Mouse (Mus musculus): ENCODE results near the gene Olfr487.
"Not testable (repeated sequence)": the region's sequence is repeated elsewhere in the genome, so short reads cannot be mapped to it uniquely, and the experiment has no call there.

Gene Olfr487

DNA sequence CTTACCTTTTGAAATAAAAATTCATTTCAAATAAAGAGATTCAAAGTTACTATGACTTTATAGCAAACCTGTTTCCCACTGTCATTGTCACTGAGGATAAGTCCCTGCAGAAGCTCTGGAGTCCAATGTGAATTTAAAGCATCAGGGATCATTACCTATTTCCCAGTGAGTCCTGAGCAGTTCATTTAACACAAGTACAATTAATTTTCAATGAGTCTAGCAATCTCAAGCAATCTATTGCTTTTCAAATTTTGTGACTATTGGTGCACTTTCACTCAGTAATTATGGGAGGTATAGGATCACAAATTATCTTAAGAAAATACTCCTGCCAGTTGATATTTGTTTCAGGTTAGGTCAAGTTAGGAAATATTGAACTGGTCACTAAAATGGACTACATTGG, at the start of gene Olfr487:
Gene Olfr487, minus strand, starts transcription at position 101 of the 400 bp plus-strand sequence.
- DNase-seq (ENCODE audit: low spot score in 2 of 2): not testable (repeated sequence)

DNA sequence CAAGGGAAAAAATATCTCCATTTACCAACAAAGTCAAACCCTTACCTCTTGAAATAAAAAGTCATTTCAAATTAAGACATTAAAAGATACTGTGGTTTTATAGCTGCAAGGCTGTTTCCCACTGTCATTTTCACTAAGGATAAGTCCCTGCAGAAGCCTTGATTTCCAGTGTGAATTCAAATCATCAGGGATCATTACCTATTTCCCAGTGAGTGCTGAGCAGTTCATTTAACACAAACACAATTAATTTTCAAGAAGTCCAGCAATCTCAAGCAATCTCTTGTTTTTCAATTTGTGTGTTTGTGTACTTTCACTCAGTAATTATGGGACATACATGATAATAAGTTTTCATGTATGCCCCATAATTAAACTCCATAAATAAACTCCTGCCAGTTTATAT, 43.8 kb upstream of the Olfr487 start, which contains the start of gene Olfr488:
Gene Olfr488, minus strand, starts transcription at position 101 of the 400 bp plus-strand sequence.
- DNase-seq (ENCODE audit: low spot score in 2 of 2): no peak

DNA sequence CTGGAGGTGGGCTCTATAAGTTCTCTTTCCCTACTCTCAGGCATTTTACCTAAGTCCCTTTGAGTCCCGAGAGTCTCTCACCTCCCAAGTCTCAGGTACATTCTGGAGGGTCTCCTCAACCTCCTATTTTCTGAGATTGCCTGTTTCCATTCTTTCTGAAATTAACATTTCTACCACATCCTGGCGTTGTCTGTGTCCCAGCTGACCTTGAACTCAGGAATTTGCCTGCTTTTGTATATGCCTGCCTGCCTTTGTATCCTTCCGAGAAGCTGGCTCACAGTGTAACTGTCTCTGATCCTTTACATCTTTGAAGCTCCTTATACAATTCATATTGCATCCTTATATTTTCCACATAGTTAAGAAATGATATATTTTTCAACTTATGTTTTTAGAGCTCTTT, 19.1 kb upstream of the Olfr487 start:
- DNase-seq (ENCODE audit: low spot score in 2 of 2): no peak

DNA sequence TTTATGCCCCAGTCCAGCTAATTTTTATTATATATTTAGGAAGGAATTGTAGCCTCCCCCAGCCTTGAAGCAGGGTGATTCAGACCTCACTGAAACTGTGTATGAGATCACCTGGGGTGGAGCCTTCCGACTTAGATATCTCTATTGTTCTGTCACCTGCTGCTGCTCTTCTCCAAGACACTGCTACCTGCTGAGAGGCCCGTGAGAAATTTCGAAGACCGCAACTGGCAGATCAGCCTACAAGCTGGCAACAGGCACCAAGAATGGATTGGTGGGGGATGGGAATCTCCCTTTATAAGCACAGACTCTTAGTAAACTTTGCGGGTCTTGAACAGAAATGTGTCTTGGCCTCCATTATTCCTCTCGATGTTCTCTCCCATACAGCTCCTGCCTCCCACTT, 17.5 kb downstream of the Olfr487 start:
- DNase-seq (ENCODE audit: low spot score in 2 of 2): no peak

DNA sequence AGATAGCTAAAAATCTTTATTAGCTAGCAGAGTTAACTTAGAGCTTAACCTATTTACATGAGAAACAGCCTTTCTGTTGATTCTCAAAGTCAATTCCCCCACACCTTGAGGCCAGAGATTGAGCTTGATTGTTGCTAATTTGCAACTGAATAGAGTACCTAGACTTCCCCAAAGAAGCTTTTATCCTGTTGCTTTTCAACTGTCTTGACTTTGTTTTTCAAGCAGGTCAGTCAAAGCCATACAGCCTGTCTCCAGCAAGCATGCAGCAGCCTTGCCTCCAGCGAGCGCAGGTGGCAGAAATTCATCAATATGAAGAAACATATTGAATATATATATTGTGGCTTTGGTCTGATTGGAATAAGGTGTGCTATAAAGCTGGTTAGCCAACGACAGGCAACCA, 18.1 kb downstream of the Olfr487 start:
- not testable (repeated sequence) for DNase-seq (ENCODE audit: low spot score in 2 of 2)

DNA sequence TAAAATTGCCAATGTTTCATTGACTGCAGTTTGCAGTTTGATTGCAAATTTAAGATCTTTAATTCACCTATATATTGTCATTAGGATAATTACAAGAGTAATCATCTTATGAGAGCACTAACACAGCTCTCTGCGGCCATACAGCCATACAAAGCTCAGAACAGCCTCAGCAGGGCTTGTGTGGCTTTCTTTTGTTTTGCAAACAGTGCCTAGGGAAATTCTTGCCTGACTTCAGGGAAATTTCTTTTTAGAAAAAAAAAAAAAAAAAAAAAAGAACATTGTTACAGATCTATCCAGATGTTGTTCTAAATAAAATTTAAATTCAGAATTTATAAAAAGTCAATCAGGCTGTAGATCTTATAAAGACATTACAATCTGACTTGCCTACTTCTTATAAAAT, 21.7 kb downstream of the Olfr487 start:
- DNase-seq (ENCODE audit: low spot score in 2 of 2): not testable (repeated sequence)

DNA sequence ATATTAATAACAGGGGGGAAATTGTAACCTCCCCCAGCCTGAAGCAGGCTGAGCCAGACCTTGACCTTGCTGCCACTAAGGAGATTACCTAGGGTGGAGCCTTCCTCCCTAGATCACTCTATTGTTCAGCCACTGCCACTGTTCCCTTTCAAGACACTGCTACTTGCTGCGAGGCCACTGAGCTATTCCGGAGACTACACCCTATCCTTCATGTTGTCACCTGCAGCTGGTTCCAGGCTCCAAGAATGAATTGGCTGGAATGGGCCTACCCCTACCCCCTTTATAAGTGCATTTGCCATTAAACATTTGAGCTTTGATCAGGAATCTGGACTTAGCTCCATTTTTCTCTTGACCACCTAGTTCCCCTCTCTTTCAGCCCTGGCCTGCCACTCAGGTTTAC, 23.2 kb downstream of the Olfr487 start:
- not testable (repeated sequence) for DNase-seq (ENCODE audit: low spot score in 2 of 2)

DNA sequence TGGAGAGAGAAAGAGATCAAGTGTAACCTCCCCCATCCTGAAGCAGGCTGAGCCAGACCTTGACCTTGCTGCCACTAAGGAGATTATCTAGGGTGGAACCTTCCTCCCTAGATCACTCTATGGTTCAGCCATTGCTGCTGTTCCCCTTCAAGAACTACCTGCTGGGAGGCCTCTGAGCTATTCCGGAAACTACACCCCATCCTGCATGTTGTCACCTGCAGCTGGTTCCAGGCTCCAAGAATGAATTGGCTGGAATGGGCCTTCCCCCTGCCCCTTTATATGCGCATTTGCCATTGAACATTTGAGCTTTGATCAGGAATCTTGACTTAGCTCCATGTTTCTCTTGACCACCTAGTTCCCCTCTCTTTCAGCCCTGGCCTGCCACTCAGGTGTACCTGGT, 29.2 kb downstream of the Olfr487 start:
- DNase-seq (ENCODE audit: low spot score in 2 of 2): not testable (repeated sequence)

DNA sequence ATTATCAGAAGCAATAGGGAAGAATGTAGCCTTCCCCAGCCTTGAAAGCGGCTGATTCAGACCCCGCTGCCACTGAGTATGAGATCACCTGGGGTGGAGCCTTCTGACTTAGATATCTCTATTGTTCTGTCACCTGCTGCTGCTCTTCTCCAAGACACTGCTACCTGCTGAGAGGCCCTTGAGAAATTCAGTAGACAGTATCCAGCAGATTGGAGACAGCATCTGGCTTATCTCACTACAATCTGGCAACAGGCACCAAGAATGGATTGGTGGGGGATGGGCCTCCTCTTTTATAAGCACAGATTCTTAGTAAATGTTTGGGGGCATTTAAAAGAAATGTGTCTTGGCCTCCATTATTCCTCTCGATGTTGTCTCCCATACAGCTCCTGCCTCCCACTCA, 30.0 kb downstream of the Olfr487 start:
- DNase-seq (ENCODE audit: low spot score in 2 of 2): not testable (repeated sequence)

DNA sequence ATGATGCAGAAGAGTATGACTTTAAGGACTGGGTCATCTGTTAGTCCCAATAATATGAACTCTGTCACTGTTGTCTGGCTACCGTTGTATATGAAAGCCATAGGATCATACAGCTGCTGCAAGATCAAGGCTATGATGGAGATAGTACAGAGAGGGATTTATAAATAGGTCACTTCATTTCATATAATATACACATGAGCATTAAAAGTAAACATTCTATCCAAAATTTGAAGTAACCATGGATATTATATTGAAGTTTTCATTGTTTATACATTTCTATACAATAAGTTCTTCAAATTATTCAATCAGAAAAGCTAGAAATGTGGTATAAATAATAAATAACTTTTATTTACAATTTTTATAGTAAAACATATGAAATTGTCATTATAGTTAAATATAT, 41.8 kb downstream of the Olfr487 start, which contains the start of gene Olfr486:
Gene Olfr486, minus strand, starts transcription at position 101 of the 400 bp plus-strand sequence.
- not testable (repeated sequence) for DNase-seq (ENCODE audit: low spot score in 2 of 2)

DNA sequence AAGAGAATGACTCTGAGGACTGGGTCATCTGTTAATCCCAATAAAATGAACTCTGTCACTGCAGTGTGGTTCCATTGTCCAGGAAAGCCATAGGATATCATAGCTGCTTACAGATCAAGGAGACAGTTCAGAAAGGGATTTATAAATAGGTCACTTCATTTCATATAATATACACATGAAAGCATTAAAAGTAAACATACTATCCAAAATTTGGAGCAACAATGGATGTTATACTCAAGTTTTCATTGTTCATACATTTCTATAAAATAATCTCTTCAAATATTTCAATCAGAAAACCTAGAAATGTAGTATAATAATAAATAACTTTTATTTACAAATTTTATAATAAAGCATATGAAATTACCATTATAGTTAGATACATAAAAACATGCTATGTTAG, 54.7 kb downstream of the Olfr487 start, which contains the start of gene Olfr485:
Gene Olfr485, minus strand, starts transcription at position 101 of the 400 bp plus-strand sequence.
- DNase-seq (ENCODE audit: low spot score in 2 of 2): no peak
